Mouse (Mus musculus) spleen, adult 18-20 months (tissue): ENCODE data around the gene Mycbpap.

Experiments used
- DNase-seq, 2 experiments: peaks; one replicate each; pipeline ENCODE4 v3.0.0; 2022; ENCODE audit warnings: mixed read lengths in 2 of 2

The Mycbpap gene

DNA sequence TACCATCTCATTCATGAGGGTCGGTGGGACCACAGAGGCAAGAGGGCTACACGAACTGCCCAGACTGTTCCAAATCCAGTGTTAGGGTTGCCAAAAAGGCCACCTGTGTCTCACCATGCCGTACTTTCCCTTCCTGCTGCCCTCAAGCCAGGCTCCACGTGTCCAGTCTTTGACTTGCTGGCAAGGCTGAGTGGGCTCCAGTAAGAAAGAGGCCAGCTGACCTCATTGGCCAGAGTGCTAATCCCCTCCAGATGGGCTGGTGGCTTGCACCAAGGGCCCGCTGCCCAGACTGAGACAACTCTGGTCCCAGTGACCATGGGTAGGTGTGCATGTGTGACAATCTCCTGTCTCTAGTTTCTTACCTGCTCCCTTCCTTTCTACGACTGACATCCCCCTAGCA, 43.9 kb downstream of the Mycbpap start:
- DNase-seq, result no peak

DNA sequence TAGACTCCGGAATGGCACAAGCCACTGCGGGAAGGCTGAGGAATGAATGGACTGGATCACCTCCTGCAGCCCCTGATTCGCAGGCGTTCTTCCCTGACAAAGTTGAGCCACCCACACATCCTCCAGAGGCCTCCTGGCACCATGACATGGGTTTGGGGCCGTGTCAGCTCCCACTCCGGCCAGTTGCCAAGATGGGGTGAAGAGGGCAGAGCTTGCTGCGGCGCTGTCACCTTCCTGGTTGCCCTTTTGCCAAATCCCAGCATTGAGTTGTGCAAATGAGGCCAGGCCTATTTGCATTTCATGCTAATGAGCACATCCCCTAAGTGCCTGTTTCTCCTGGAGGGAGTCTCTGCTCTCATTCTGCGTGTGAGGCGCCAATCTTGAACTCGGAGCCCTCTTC, 45.8 kb downstream of the Mycbpap start:
- no peak for DNase-seq

DNA sequence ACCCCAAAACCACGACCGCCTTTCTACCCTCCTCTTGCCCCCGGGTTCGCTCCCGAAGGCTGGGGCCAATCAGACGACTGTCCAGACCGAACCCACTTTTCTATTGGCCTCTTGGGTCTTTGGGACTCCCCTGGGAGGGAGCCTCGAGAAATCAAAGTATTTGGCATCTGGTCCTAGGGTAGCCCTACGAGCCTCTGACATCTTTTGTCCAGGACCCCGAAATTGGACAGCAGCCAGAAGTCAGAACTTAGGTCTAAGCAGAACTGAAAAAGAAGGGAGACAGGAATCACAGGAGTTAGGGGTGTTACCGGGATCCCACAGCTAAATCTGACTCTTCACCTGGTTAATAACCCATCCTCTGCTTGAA, 47.0 kb downstream of the Mycbpap start:
- no peak for DNase-seq

DNA sequence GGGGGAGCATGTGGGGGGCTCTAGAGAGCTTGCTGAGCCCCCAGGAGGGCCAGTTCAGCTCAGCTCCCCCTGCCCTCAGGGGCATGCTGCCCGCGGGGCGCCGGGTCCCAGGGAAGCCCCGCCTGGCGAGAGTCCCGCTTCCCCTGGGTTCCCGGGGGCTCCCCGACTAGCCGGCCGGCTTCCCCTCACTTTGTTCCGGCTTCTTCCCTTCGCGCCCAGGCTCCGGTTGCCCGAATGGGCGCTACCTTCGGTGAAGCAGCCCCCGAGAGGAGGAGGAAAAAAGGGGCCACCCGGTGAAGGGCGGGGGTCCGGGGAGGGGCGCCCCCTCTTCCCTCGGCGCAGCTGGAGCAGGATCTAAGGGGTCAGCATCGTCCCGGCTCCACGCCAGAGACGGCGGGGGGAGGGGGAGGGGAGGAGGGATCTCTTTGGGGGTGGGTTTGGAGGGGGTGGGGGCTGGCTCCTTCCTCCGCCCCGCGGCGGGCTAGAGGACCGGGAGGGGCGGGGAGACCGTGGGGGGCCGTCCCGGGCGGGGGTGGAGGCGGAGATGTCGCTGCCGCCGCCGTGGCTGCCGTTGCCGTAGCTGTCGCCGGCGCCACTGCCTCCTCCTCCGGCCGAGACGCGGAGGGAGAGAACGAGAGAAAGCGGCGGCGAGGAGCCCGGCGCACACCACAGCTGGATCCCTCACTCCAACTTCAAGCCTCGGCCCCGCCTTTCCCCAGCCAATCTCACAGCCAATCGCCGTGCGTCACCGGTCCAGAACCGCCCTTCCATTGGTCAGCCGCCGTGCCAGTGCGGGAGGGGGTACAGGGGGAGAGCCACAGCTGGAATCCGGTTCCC, 47.6 kb downstream of the Mycbpap start, which contains the start of gene Cacna1g:
TSS of gene Cacna1g (minus strand) at position 492 of the 837 bp plus-strand sequence.
- DNase-seq, result peak; percentile 47 to 51

DNA sequence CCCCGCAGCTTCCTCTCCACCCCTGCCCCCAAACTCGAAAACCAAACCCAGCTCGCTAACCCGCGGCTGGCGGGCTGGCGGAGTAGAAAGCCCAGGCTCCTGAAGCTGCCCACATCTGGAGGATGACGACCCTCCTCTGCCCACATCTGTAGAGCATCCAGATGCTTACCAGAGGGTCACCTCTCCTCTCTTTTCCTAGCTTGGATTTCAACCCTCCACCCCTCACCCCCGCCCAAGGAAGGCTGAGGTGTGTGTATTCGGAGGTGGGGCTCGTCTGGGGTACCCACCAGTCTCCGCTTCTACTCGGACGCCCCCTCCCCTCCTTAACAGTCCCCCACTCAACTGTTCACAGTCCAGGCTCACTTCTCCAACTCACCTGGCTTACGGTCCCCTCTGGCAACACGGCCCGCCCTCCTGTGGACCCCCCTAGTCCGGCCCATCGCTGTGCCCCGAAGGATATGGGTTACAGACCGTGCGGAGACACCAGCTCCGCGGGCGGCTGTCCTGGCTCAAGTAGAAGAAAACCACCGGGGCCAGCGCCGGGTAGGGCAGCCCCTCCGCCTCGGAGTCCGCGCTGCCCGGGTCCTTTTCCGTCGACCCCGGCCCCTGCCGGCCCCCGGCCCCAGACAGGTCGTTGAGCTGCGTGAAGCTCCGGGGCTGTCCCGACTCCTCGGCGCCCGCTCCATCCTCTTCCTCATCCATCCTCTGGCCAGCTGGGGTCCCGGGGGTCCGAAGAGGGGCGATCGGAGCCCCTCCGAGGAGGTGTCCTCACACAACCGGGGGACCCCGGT, 48.4 kb downstream of the Mycbpap start:
- DNase-seq, result no peak

DNA sequence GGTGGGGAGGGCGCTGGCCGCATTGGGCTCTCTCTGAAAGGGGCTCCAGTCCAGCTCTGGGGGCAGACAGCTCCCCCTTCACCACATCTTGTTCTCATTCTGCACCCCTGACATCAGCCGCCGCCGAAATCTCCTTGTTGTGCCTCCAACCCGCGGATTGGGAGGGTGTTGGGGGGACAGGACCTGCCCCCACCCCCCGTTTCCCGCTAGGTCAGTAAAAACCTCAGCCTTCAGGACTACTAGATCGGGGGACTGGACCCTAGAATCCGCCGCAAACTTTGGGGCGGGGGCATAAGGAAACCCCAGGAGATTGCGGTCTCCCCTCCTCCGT, 49.0 kb downstream of the Mycbpap start:
- no peak for DNase-seq

DNA sequence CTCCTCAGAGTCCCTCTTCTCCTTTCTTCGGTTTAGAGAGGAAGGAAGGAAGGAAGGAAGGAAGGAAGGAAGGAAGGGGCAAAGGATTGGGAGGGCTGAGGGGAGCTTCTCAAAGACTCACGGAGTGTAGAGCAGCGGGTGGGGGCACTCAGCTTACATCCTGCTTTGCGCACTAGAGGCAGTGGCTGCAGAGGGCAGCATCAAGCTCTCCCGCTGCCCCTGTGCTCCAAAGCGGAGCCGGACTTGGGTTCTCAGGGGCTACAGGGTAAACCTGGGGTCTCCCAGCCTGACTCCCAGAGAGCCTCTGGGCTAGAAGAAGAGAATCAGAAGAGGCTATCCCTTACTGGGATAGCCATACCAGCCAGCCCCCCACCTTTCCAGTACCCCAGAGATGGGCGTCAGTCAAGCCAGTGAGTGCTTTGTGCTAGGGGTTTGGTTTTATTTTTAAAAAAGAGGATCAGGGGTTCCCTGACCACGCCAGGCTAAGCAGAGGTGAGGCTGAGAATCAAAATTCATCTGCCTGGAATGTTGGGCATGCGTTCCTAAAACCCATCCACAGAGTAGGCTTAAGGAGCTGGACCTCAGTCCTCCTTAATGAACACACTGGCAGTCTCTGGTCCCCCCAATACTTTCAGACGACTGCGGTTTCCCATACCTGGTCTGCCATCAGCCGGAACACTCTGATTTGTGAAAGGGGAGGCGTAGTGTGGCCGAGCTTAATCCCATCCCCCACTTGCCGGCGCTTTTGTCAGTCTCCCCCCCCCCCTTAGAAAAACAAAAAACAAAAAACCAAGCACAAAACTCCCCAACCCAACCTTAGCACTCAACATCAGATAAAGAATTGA, 49.6 kb downstream of the Mycbpap start:
- no peak for DNase-seq

DNA sequence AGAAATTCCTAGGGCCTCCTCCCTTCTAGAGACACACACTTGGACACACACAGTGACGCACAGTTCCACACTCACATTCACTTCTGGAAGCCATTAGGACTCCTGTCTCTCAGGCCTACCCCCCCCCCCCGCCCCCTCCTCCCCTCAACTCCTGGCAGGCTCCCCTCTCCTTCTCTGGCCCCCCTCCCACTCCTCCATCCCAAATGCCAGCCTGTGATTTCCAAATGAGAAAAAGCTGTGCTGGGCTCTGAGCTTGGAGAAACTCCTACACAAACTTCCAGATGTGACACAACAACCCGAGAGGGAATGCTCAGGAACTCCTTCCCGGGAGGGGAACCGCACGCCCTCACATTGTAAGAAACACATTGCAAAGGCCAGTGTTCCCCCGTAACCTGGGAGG, 51.2 kb downstream of the Mycbpap start:
- DNase-seq, result no peak

DNA sequence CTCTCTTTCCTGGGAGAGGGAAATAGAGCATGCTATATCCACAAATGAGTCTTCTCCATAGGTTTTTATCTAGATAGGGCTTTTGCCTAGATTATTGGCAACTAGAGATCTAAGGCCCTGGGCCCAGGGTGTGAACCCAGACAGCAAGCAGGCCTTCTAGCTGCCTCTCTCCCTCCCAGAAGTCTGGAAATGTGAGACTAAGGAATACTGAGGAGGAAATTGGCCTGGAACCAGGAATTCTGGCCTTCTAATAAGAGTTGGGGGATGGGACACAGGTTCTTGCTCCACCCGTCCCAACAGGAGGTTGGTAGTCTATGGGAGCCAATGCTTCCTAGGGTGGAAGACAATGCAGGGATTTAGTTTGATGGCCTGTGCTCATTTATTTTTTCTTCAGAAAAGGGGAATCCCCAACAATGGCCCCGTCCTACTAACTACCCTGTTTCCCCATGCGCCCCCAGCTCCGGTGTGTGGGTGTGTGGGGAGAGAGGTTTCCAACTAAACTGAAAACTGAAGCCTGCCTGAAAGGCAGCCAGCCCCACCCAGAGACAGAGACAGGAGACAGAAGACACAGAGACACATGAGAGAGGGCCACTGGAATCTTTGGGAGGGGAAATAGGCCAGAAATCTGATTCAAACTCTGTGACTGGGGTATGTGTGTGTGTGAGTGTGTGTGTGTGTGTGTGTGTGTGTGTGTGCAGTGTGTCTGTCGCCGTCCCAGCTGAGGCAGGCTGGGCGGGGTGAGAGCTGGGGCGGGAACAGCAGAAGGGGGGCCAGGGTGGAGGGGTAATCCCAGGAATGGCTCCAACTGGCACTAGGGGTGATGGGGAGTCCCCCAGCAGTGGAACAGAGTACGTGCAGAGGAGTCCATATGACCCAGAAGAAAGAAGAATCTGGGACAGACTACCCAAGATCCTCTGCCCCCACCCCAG, 52.1 kb downstream of the Mycbpap start:
- no peak for DNase-seq

DNA sequence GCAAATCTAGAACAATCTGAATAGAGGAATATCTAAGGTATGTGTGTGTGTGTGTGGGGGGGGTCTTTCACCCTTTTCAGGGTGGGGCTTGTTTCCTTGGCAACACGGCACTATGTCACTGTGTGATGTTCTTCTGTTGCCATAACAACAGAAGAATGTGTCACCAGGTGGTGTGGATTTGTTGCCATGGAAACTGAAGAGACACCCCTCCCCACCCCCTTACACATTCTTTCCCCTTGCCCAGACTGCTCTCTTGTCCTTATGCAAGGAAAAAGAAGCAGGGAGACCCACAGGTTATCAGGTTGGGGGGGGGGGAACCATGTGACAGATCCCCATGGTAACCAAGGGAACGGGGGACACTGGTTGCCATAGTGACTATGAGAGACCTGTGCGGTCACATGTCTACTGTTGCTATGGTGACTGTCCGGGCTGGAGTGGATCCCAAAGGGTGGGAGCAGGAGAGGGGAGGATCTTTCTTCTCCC, 52.9 kb downstream of the Mycbpap start:
- no peak for DNase-seq

DNA sequence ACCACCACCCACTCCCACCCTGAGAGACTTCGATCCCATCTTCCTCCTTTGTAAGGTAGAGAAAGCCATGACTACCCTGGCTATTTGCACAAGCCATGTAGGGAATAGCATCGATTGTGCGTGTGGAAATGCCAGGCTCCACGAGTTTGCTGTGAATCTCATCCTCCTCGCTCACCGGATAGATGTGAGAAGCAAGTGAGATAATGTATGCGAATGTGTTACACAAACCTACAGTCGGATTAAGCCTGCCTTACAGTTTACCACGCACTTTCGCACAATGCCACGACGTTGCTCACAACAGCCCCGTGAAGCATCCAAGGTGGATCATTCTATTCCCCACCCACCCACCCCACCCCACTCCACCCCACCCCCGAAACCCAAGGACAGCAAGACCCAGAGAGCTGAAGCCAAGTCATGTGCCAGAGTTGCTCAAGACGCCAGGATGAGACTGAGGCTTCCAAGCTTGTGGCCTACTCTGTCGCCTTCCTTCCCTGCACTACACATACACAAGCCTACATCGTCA, 55.1 kb downstream of the Mycbpap start:
- no peak for DNase-seq

DNA sequence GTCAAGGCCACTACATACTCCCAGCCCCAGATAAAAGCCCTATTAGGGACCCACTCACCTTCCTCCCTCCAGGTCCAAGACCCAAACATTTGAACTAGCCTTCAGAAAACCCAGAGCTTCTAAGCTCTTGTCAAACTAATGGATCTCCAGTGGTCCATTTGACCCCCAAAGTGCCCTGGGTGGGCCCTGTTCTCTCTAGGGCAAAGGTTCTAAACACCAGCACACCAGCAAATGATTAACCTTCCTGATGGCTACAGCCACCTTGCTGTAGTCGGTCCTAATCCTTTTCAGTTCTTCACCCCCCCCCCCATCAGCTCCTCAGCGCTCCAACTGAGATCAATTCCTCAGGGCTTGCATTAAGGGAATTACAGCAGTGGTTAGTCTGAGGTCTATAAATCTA, 57.4 kb downstream of the Mycbpap start:
- no peak for DNase-seq

DNA sequence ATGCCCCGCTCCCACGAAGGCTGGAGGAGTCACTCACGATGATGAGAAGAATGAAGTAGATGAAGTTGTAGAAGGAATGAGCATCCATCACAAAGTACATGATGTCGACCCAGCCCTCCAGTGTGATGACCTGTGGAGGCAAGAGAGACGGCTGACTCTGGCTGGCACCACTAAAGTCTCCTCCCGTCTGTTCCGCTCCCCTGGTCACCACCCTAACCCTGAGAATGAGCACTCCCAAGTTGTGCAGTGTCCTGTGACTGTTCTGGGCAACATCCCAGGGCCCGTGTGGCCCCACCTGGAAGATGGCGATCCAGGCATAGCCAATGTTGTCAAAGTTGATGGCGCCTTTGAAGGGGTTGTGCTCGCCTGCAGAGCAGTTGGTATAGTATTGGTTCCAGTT, 59.7 kb downstream of the Mycbpap start:
- no peak for DNase-seq

DNA sequence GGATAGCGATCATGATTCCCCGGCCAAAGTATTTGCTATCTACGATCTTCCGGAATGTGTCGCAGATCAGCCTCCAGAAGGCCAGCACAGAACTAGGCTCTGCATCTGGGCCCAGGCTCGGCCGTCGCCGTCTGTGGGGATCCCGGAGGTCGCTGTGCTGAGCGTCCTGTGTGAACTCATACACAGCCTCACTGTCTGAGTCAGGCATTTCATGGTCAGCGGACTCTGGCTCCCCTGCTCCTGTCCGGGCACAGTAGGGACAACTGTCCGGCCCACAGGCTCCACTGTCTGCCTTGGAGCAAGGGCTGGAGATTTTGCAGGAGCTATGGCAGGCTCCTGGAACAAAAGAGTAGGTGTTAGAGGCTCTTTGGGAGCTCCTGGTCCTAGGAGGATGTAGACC, 64.5 kb downstream of the Mycbpap start:
- DNase-seq, result no peak

DNA sequence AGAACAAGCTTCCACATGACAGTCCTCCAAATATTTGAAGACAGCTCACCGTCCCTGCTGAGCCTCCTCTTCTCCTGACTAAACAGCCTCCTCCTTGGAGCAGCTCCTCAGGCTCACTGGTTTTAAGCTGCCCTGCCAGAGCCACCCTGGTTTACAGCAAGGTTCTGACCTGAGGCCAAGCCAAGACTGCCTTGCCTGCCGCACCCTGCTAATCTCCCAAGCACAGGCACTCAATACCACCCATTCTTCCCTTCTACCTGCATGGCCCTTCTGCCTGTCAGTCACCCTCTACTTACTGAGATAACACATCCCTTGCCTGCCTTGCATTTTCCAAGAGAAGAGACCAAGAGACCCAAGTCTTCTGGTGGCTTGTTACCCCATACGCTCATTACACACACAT, 65.2 kb downstream of the Mycbpap start:
- DNase-seq, result no peak

DNA sequence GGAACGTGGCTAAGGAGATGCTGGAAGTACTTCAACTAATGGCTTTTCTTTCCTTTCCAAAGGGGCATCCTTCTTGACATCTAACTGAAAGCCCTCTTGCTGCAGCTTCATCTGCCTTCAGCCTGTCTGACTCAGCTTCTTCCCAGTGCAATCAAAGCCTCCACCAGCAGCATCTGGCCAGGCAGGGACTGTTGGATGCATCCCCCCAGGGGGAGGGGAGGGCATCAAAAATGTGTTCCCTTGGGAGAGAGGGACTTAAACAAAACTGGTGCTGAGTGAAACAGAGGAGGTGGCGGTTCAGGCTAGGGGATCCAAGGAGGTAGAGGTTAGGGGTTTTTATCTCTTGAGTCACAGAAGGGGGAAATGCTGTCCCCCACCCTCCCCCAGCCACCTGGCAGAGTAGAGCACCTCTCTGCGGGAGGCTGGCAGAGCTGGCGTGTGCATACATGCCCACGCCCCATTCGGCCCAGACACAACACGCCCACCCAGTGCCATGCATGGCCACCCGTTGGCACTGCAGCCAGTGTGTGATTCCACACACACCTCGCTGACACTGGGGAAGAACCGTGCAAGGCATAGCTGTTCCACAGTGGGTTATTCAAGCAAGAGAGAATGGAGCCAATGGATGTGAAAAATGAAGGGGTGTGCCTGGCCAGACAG, 66.3 kb downstream of the Mycbpap start:
- no peak for DNase-seq

DNA sequence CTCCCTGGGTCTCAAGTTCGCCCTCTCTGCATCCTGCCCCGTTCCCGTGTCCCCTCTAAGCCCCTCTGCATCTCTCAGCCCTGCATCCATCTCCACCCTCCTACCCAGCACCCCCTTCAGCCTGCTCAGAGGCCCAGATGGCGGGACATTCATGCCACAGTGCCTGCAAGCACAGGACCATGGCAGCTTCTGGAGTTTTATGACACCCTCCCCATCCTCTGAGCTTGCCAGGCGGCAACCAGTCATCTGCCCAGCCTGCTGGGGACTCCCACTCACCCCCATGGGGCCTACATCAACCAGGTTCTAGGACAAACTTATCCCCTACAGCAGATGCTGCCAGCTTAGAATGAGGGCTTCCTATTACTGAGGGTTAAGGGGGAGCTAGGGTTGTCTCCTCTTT, 66.8 kb downstream of the Mycbpap start:
- no peak for DNase-seq
